Mouse (Mus musculus) spleen, postnatal 10 days (tissue): ENCODE measurements around the gene Zfp598.
"Not testable (repeated sequence)": the region's sequence is repeated elsewhere in the genome, so short reads cannot be mapped to it uniquely, and the experiment has no call there.

ENCODE experiments used
- DNase-seq, 2 experiments: peaks; one replicate each; pipeline ENCODE4 v3.0.0; 2021 to 2022; ENCODE audit warnings: low spot score in 2 of 2

Zfp598 gene

GRCm38 (mm10) chr17:24721383-24721955 lies 52.0 kb downstream of the Zfp598 start:
- DNase-seq, result not testable (repeated sequence)

- no peak for DNase-seq
These were observed 52.9 kb downstream of the Zfp598 start for GRCm38 (mm10) chr17:24722220-24722924.

GRCm38 (mm10) chr17:24723122-24723880 lies 53.8 kb downstream of the Zfp598 start:
- DNase-seq, result no peak

GRCm38 (mm10) chr17:24723881-24724180 lies 54.3 kb downstream of the Zfp598 start:
- peak in 1 of 2 experiments; percentile 61 for DNase-seq

GRCm38 (mm10) chr17:24724184-24724583 lies 54.7 kb downstream of the Zfp598 start, which contains the start of gene Ndufb10:
TSS of gene Ndufb10 (minus strand) at chr17:24724478.
- DNase-seq, result peak; percentile 97 to 99

- no peak for DNase-seq
These were observed 56.3 kb downstream of the Zfp598 start for GRCm38 (mm10) chr17:24725637-24726390.

- DNase-seq, result no peak
These were observed 58.1 kb downstream of the Zfp598 start, which contains the start of gene Rpl3l for GRCm38 (mm10) chr17:24727618-24728017. TSS of gene Rpl3l (plus strand) at chr17:24727820.

- DNase-seq, result no peak
These were observed 58.7 kb downstream of the Zfp598 start for GRCm38 (mm10) chr17:24728184-24728583.

- DNase-seq, result no peak
These were observed 59.6 kb downstream of the Zfp598 start for GRCm38 (mm10) chr17:24729067-24729466.

GRCm38 (mm10) chr17:24730787-24731186 lies 61.3 kb downstream of the Zfp598 start:
- DNase-seq, result no peak
